Mouse (Mus musculus) hindbrain, embryonic 10.5 days (tissue): ENCODE results near the gene Zbtb20. TPM values are rescaled to one million over a fixed set of nuclear protein-coding genes. Genes with fewer than 3 reads are reported as not detected.
A peak's percentile ranks its signal among the peaks of the same experiment; 100 is the strongest.

Experiments
- DNase-seq: peaks from one replicate; pipeline ENCODE4 v3.0.0-alpha.2; 2017; ENCODE audit warnings: low spot score
- H3K27ac ChIP-seq: fragments of 300-500 bp; sonication (generic); 2 replicates; pipeline ENCODE4 v1.5.1; 2016; ENCODE audit warnings: mild to moderate bottlenecking, moderate library complexity
- H3K27me3 ChIP-seq: fragments of 300-500 bp; sonication (generic); 2 replicates; pipeline ENCODE4 v1.6.1; 2016; ENCODE audit warnings: mild to moderate bottlenecking; ENCODE audit not compliant: poor library complexity, insufficient read depth, severe bottlenecking
- H3K36me3 ChIP-seq: fragments of 300-500 bp; sonication (generic); 2 replicates; pipeline ENCODE4 v1.6.1; 2016; ENCODE audit warnings: mild to moderate bottlenecking, moderate library complexity
- H3K4me1 ChIP-seq: fragments of 300-500 bp; sonication (generic); replicated peaks from 2 replicates; pipeline ENCODE4 v1.6.1; 2016; ENCODE audit warnings: mild to moderate bottlenecking
- H3K4me3 ChIP-seq: fragments of 300-500 bp; sonication (generic); 2 replicates; pipeline ENCODE4 v1.5.1; 2016; ENCODE audit warnings: mild to moderate bottlenecking, moderate library complexity
- H3K9me3 ChIP-seq: fragments of 300-500 bp; sonication (generic); 2 replicates; pipeline ENCODE4 v1.6.1; 2016; ENCODE audit warnings: mild to moderate bottlenecking, moderate library complexity
- WGBS: fragments of 180-500 bp; shearing (Covaris S2); methylation state at CpG from one replicate; pipeline ENCODE4 v1.1.7; 2016; 5-methylcytosine and 5-hydroxymethylcytosine counted together
- polyA plus RNA-seq: library from polyadenylated mRNA; unstranded; fragments of >200 nt; fragmentation: Nextera tagmentation; extraction: Ambion mirVana; gene quantifications from 2 replicates; pipeline ENCODE4 v1.2.1, GENCODE M21; 2016

Zbtb20 gene
- polyA plus RNA-seq, 1 experiment from 2014 or later: 41.3 TPM

DNA sequence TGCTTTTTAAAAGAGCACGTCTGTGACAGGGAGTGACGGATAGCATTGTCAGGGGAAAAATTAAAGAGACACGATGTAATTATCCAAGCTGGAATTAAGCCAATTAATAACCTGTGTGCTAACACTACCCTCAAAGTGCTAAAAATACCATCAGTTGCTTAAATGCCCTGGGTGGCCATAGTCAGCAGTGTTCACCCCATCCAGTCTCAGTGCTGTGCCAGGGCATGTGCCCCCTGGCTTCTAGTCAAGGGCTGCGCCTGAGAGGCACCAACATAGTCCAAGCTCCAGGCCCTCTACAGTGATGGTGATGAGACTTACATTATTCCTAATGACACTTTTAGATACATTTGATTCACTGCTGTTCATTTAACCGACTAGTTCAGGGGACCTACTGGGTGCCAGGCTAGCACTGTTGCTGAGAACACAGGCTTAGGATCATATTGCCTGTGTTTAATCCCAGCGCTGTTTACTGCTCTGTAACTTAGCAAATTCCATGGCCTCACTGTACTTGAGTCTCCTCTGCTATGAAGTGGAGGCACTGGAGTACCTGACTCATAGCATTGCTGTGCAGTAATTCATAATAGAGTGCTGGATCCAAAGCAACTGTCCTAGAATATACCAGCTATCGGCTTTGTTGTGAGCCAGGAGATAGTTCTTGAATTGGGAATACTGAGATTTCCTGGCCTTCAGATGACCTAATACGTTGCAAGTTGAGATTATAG is 624.6 kb downstream of the Zbtb20 start:
- H3K27ac ChIP-seq: no peak overlapping the region
- peaks cover 3% of the 10 kb centered on the region; the same call in 1 of the 2 replicates for H3K27me3 ChIP-seq
- 87% methylated on average over 8 of the region's 8 CpGs for WGBS
- H3K36me3 ChIP-seq: no peaks in the 10 kb centered on the region
- H3K4me1 ChIP-seq: peaks cover 27% of the 10 kb centered on the region
- H3K4me3 ChIP-seq: no peak overlapping the region
- no peak for DNase-seq
- H3K9me3 ChIP-seq: no peaks in the 10 kb centered on the region

- WGBS: 71% methylated on average over 4 of the region's 4 CpGs
- DNase-seq: no peak
Measured at GRCm38 (mm10) chr16:43501284-43501683, 625.6 kb downstream of the Zbtb20 start.

GRCm38 (mm10) chr16:43502339-43503009 is 626.8 kb downstream of the Zbtb20 start:
- Histone ChIP-seq H3K27me3 (peaks cover 3% of the 10 kb centered on the region; the same call in 1 of the 2 replicates), H3K4me1 (peaks cover 46% of the 10 kb centered on the region), H3K4me3 (peak overlapping the region; percentile 64), H3K36me3 (no peaks in the 10 kb centered on the region), H3K9me3 (no peaks in the 10 kb centered on the region), H3K27ac (peak overlapping the region; percentile 95)
- WGBS: 57% methylated on average over 12 of the region's 12 CpGs
- DNase-seq: no peak

More at GRCm38 (mm10) chr16:43501284-43501683, 625.6 kb downstream of the Zbtb20 start:
- Histone ChIP-seq H3K27ac (no peak overlapping the region), H3K9me3 (no peaks in the 10 kb centered on the region), H3K4me3 (no peak overlapping the region), H3K27me3 (peaks cover 3% of the 10 kb centered on the region; the same call in 1 of the 2 replicates), H3K4me1 (peaks cover 37% of the 10 kb centered on the region), H3K36me3 (no peaks in the 10 kb centered on the region)

DNA sequence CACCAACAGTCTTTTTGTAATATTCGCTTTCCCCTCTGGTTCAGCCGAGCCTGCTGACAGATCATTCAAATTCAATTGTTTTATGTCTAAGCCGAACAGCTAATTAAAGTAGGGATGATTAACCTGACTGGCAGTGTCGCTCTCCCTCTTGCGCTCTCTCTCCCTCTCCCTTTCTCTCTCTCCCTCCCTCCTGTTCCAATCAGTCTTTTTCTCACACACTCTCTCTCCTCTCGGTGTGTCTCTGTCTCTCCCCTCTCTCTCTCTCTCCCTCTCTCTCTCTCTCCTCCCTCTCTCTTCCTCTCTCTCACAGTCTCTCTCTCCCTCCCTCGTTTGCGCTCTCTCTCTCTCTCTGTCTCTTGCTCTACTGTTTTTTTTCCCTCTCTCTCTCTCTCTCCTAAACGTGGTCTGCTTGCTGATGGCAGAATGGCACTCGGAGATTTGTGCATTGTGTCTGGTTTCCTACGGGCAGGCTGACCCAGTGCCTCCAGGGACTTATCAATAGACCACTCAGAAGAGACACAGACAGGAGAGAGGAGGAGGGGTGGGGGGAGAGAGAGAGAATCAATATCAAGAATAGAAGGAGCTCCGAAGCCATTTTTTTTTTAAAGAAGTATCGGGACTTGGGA is 627.4 kb downstream of the Zbtb20 start:
- Histone ChIP-seq H3K9me3 (no peaks in the 10 kb centered on the region), H3K27me3 (peaks cover 3% of the 10 kb centered on the region; the same call in 1 of the 2 replicates), H3K4me1 (peaks cover 48% of the 10 kb centered on the region), H3K36me3 (no peaks in the 10 kb centered on the region), H3K4me3 (peak overlapping the region; percentile 64), H3K27ac (peak overlapping the region; percentile 95)
- DNase-seq: peak; percentile 76
- 6% methylated on average over 13 of the region's 13 CpGs for WGBS

DNA sequence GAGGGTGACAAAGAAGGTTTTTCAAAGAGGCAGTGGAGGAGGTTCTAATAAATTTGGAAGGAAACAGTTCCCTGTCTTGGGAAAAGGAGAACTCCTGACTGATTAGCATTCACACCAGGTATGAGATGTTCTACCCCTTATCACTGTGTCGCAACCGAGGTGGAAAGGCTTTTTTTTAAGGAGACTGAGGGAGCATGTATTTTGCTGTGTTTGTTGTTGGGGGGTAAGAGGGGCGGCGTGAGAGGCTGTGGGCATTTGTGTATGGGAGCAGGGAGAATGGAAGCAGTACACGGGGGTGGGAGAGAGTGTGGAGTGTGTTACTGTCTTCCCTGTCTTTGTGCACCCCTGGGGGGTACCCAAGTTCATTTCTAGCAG is 627.9 kb downstream of the Zbtb20 start:
- Histone ChIP-seq H3K27me3 (peaks cover 3% of the 10 kb centered on the region; the same call in 1 of the 2 replicates), H3K4me1 (peaks cover 51% of the 10 kb centered on the region), H3K9me3 (no peaks in the 10 kb centered on the region), H3K36me3 (no peaks in the 10 kb centered on the region), H3K4me3 (peak overlapping the region; percentile 64), H3K27ac (peak overlapping the region; percentile 95)
- DNase-seq: peak; percentile 34
- WGBS: 0% methylated on average over 5 of the region's 5 CpGs

GRCm38 (mm10) chr16:43504151-43504550 is 628.5 kb downstream of the Zbtb20 start:
- Histone ChIP-seq H3K36me3 (no peaks in the 10 kb centered on the region), H3K27ac (peak overlapping the region; percentile 95), H3K27me3 (peaks cover 3% of the 10 kb centered on the region; the same call in 1 of the 2 replicates), H3K9me3 (no peaks in the 10 kb centered on the region), H3K4me3 (peak overlapping the region; percentile 64), H3K4me1 (peaks cover 51% of the 10 kb centered on the region)
- WGBS: 0% methylated on average over 3 of the region's 3 CpGs
- DNase-seq: peak; percentile 32

GRCm38 (mm10) chr16:43504556-43504955 is 628.9 kb downstream of the Zbtb20 start:
- Histone ChIP-seq H3K4me1 (peaks cover 51% of the 10 kb centered on the region), H3K27ac (peak overlapping the region; percentile 95), H3K36me3 (no peaks in the 10 kb centered on the region), H3K9me3 (no peaks in the 10 kb centered on the region), H3K4me3 (peak overlapping the region; percentile 64), H3K27me3 (peaks cover 3% of the 10 kb centered on the region; the same call in 1 of the 2 replicates)
- WGBS: 52% methylated on average over 1 of the region's 1 CpGs
- DNase-seq: no peak

- peaks cover 3% of the 10 kb centered on the region; the same call in 1 of the 2 replicates for H3K27me3 ChIP-seq
- no peaks in the 10 kb centered on the region for H3K9me3 ChIP-seq
- peak overlapping the region; percentile 95 for H3K27ac ChIP-seq
- WGBS: 40% methylated on average over 9 of the region's 9 CpGs
- H3K4me3 ChIP-seq: peak overlapping the region; percentile 64
- no peaks in the 10 kb centered on the region for H3K36me3 ChIP-seq
- H3K4me1 ChIP-seq: peaks cover 51% of the 10 kb centered on the region
- DNase-seq: no peak
Measured at GRCm38 (mm10) chr16:43505314-43505950, 629.8 kb downstream of the Zbtb20 start.

DNA sequence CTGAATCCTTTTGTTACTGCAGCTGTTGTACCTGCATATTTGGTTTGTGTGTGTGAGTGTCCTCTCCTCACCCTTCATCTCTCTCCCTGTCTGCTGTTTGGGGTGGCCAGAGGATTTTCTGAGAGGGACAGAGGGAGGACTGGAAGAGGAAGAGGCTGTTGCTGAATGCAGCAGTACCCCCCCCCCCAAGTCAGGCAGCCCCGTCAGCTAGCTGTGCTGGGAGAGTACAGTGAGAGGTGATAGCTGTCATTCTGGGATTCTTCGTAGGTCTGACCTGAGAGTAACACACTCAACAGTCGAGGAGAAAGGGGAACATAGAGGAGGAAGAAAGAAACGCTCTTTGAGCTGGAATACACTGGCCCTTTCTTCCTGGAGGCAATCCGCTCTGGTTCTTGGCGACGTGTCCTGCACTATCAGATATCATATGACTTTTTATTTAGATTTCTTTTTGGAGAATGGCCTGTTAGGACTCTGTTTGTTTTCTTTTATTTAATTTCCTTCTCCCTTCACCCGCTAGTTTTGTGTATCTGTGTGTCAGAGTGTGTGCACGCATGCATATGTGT is 630.6 kb downstream of the Zbtb20 start:
- Histone ChIP-seq H3K4me3 (peak overlapping the region; percentile 64), H3K9me3 (no peaks in the 10 kb centered on the region), H3K36me3 (no peaks in the 10 kb centered on the region), H3K27me3 (peaks cover 3% of the 10 kb centered on the region; the same call in 1 of the 2 replicates), H3K27ac (peak overlapping the region; percentile 95), H3K4me1 (peaks cover 51% of the 10 kb centered on the region)
- WGBS: 26% methylated on average over 9 of the region's 9 CpGs
- DNase-seq: no peak

- WGBS: 31% methylated on average over 10 of the region's 10 CpGs
- Histone ChIP-seq H3K36me3 (no peaks in the 10 kb centered on the region), H3K27me3 (peaks cover 3% of the 10 kb centered on the region; the same call in 1 of the 2 replicates), H3K27ac (peak overlapping the region; percentile 95), H3K4me3 (peak overlapping the region; percentile 64), H3K4me1 (peaks cover 51% of the 10 kb centered on the region), H3K9me3 (no peaks in the 10 kb centered on the region)
- no peak for DNase-seq
Measured at GRCm38 (mm10) chr16:43506771-43507405, 631.2 kb downstream of the Zbtb20 start.

GRCm38 (mm10) chr16:43508166-43508998 is 632.7 kb downstream of the Zbtb20 start:
- DNase-seq: no peak
- Histone ChIP-seq H3K27me3 (no peaks in the 10 kb centered on the region), H3K27ac (no peak overlapping the region), H3K4me1 (peaks cover 37% of the 10 kb centered on the region), H3K36me3 (no peaks in the 10 kb centered on the region), H3K9me3 (no peaks in the 10 kb centered on the region), H3K4me3 (no peak overlapping the region)
- 85% methylated on average over 9 of the region's 9 CpGs for WGBS
